ENCODE assay signal across 12 mouse cellular contexts in genomic region chr9:73094580-73094979, GRCm38 (mm10). TPM values are rescaled to one million over a fixed set of nuclear protein-coding genes. Genes with fewer than 3 reads are reported as not detected.
A peak's percentile ranks its signal among the peaks of the same experiment; 100 is the strongest.
DNase-seq lines count a peak whose midpoint lies in the region; ATAC-seq and TF ChIP-seq lines count a peak whose summit lies in the region.
"Had no signal": no experiment of that assay in that cellular context is flagged by ENCODE, and none has a peak within 500 bp of the region (broad histone marks: within the 10 kb centered on the region; RNA-seq: fewer than 3 reads in every experiment).

No protein-coding gene starts in this region.

- no peak for DNase-seq in left cerebral cortex, adult 2 months (ENCODE audit: extremely low spot score in 1 of 2, low spot score in 2 of 2)
- DNase-seq in left cerebral cortex, postnatal 36 days (ENCODE audit: low spot score in 2 of 2), result no peak
- peak; percentile 26 for DNase-seq in brain, embryonic 18.5 days (ENCODE audit: low read depth, low spot score)
- DNase-seq in hindbrain, embryonic 14.5 days (ENCODE audit: low spot score), result peak; percentile 50
- DNase-seq in urinary bladder, postnatal 4 days (ENCODE audit: low spot score in 2 of 2), result no peak
- DNase-seq in T-cell, adult 2 months (ENCODE audit: low spot score), result no peak
- DNase-seq: gastrocnemius, adult 2 months; kidney, adult 2 months; liver, embryonic 13.5 days had no signal

- no peaks in the 10 kb centered on the region; the same call in 1 of the 2 replicates for H3K4me1 ChIP-seq in hindbrain, embryonic 14.5 days (replicated peaks; ENCODE audit: control insufficient read depth, insufficient read depth, low read length)
- H3K4me1 ChIP-seq in olfactory bulb, adult 2 months (ENCODE audit: control insufficient read depth, insufficient read depth, low read length), result peaks cover 4% of the 10 kb centered on the region
- H3K4me1 ChIP-seq: liver, embryonic 13.5 days had no signal

- peak overlapping the region; percentile 32; the same call in 1 of the 2 replicates for H3K4me2 ChIP-seq in hindbrain, embryonic 14.5 days (replicated peaks)
- H3K4me2 ChIP-seq: liver, embryonic 13.5 days had no signal

- H3K27me3 ChIP-seq in hindbrain, embryonic 14.5 days (ENCODE audit: control insufficient read depth, insufficient read depth, low read length), result no peaks in the 10 kb centered on the region
- H3K27me3 ChIP-seq: liver, embryonic 13.5 days had no signal

- H3K4me3 ChIP-seq in left cerebral cortex, adult 2 months, result 0 out of 2 replicates have a peak overlapping the region, but pooled peaks have one; percentile 7
- no peak overlapping the region for H3K4me3 ChIP-seq in hindbrain, embryonic 14.5 days (replicated peaks; ENCODE audit: low read length)
- H3K4me3 ChIP-seq in olfactory bulb, adult 2 months (ENCODE audit: insufficient read depth, low read depth, low read length), result peak overlapping the region; percentile 27
- H3K4me3 ChIP-seq: gastrocnemius, adult 2 months; liver, embryonic 13.5 days had no signal

- TF ChIP-seq CTCF in left cerebral cortex, adult 2 months (IDR thresholded peaks at IDR 0.05), result no peak
- no peak for TF ChIP-seq CTCF in olfactory bulb, adult 2 months (IDR thresholded peaks at IDR 0.05; ENCODE audit: insufficient read depth, low read depth, low read length)

- WGBS in hindbrain, embryonic 14.5 days, result 37% methylated on average over 17 of the region's 17 CpGs
- 25% methylated on average over 17 of the region's 17 CpGs for WGBS in olfactory bulb, adult 2 months

- no peak for TF ChIP-seq POLR2A in olfactory bulb, adult 2 months (IDR thresholded peaks at IDR 0.05; ENCODE audit: insufficient read depth, low read depth, low read length)

- H3K27ac ChIP-seq in left cerebral cortex, adult 2 months, result no peak overlapping the region
- H3K27ac ChIP-seq in hindbrain, embryonic 14.5 days, result 0 out of 2 replicates have a peak overlapping the region, but pooled peaks have one; percentile 20
- H3K27ac ChIP-seq in olfactory bulb, adult 2 months (ENCODE audit: insufficient read depth, low read depth, low read length), result no peak overlapping the region
- H3K27ac ChIP-seq: gastrocnemius, adult 2 months; liver, embryonic 13.5 days had no signal

- peak; percentile 70; the same call in 1 of the 2 replicates for ATAC-seq in hindbrain, embryonic 14.5 days (ENCODE audit: low FRiP score)
- no peak for ATAC-seq in monocyte, adult 5-6 weeks (replicated peaks; ENCODE audit: insufficient number of reproducible peaks, low FRiP score, low TSS enrichment, poor library complexity, severe bottlenecking)

- no peaks in the 10 kb centered on the region for H3K36me3 ChIP-seq in hindbrain, embryonic 14.5 days (replicated peaks; ENCODE audit: control insufficient read depth, insufficient read depth)
- H3K36me3 ChIP-seq: liver, embryonic 13.5 days had no signal

- H3K9me3 ChIP-seq in hindbrain, embryonic 14.5 days (ENCODE audit: control insufficient read depth, low read length), result no peaks in the 10 kb centered on the region
- H3K9me3 ChIP-seq: G1E; liver, embryonic 13.5 days had no signal

- no peak overlapping the region for H3K9ac ChIP-seq in hindbrain, embryonic 14.5 days
- H3K9ac ChIP-seq: liver, embryonic 13.5 days had no signal

- intact Hi-C loops in left cerebral cortex, adult 2 months (cut with DNase I), result loop anchor here (5.0 to 10.0 kb wide), 3 partner anchors 127 to 330 kb away; no protein-coding TSS in a partner anchor
- intact Hi-C loops in left cerebral cortex, postnatal 36 days (cut with DNase I), result loop anchor here (5.0 kb wide), 1 partner anchor 127 kb away; no protein-coding TSS in a partner anchor

RNA-seq across cellular contexts. Expression of gene Khdc3, which starts 7.1 kb away (rescaled TPM):
- total RNA-seq in left cerebral cortex, adult 2 months (2021), result 1 to 10 TPM; 2.4 to 2.8 TPM
- total RNA-seq in left cerebral cortex, postnatal 36 days (2021), result 1 to 10 TPM in 1 of 2 experiments, under 1 TPM in 1; 0.96 to 3.2 TPM
- polyA plus RNA-seq in hindbrain, embryonic 14.5 days (2014; fragmentation: Nextera tagmentation; extraction: Ambion mirVana), result 0.21 TPM in 1 of 2 replicates, not detected in the other
- not detected in 2 replicates for polyA plus RNA-seq in olfactory bulb, adult 2 months (2012; ENCODE audit: insufficient read depth, insufficient read length, low replicate concordance, missing spikeins)
- total RNA-seq in monocyte, adult 5-6 weeks (2017), result 1.3 TPM in 1 of 3 replicates, not detected in the others
- total RNA-seq: gastrocnemius, adult 2 months had no signal

RNA-seq across cellular contexts. Expression of gene Gm20509, which starts 7.7 kb away (rescaled TPM):
- not detected for total RNA-seq in left cerebral cortex, adult 2 months (2021)
- total RNA-seq in left cerebral cortex, postnatal 36 days (2021), result not detected
- polyA plus RNA-seq in hindbrain, embryonic 14.5 days (2014; fragmentation: Nextera tagmentation; extraction: Ambion mirVana), result not detected in 2 replicates
- polyA plus RNA-seq in olfactory bulb, adult 2 months (2012; ENCODE audit: insufficient read depth, insufficient read length, low replicate concordance, missing spikeins), result not detected in 2 replicates
- total RNA-seq in monocyte, adult 5-6 weeks (2017), result 2.2 TPM in 1 of 3 replicates, not detected in the others
- total RNA-seq: G1E; gastrocnemius, adult 2 months had no signal
- polyA plus RNA-seq: G1E; kidney, adult 2 months; liver, embryonic 13.5 days had no signal

RNA-seq across cellular contexts. Expression of gene Rsl24d1, which starts 18.6 kb away (rescaled TPM):
- 10 to 100 TPM; 53.9 to 54.2 TPM for total RNA-seq in left cerebral cortex, adult 2 months (2021)
- total RNA-seq in left cerebral cortex, postnatal 36 days (2021), result 10 to 100 TPM; 56.2 to 56.8 TPM
- 104 and 108 TPM in 2 replicates for polyA plus RNA-seq in hindbrain, embryonic 14.5 days (2014; fragmentation: Nextera tagmentation; extraction: Ambion mirVana)
- not detected in 2 replicates for polyA plus RNA-seq in olfactory bulb, adult 2 months (2012; ENCODE audit: insufficient read depth, insufficient read length, low replicate concordance, missing spikeins)
- 52.8 to 89.3 TPM (median 60.9 TPM) in 3 replicates for total RNA-seq in monocyte, adult 5-6 weeks (2017)

RNA-seq across cellular contexts. Expression of gene Rab27a, which starts 49.9 kb away (rescaled TPM):
- 1 to 10 TPM; 7.5 to 8.9 TPM for total RNA-seq in left cerebral cortex, adult 2 months (2021)
- 1 to 10 TPM; 4.8 to 9.8 TPM for total RNA-seq in left cerebral cortex, postnatal 36 days (2021)
- 1.0 and 1.1 TPM in 2 replicates for polyA plus RNA-seq in hindbrain, embryonic 14.5 days (2014; fragmentation: Nextera tagmentation; extraction: Ambion mirVana)
- not detected in 2 replicates for polyA plus RNA-seq in olfactory bulb, adult 2 months (2012; ENCODE audit: insufficient read depth, insufficient read length, low replicate concordance, missing spikeins)
- 86.9 to 93.4 TPM (median 92.6 TPM) in 3 replicates for total RNA-seq in monocyte, adult 5-6 weeks (2017)

RNA-seq across cellular contexts. Expression of gene Pigb, which starts 54.4 kb away (rescaled TPM):
- total RNA-seq in left cerebral cortex, adult 2 months (2021), result 10 to 100 TPM; 15.4 to 16.2 TPM
- total RNA-seq in left cerebral cortex, postnatal 36 days (2021), result 10 to 100 TPM; 14.3 to 15.7 TPM
- polyA plus RNA-seq in hindbrain, embryonic 14.5 days (2014; fragmentation: Nextera tagmentation; extraction: Ambion mirVana), result 13.2 and 21.0 TPM in 2 replicates
- not detected in 2 replicates for polyA plus RNA-seq in olfactory bulb, adult 2 months (2012; ENCODE audit: insufficient read depth, insufficient read length, low replicate concordance, missing spikeins)
- total RNA-seq in monocyte, adult 5-6 weeks (2017), result 3.0 to 9.6 TPM (median 5.2 TPM) in 3 replicates

Comparison
In these comparisons a context has a peak if more than half of its experiments do, and no peak if none do; other contexts are left out.
1. DNase-seq: peak in brain, embryonic 18.5 days (single experiment) and hindbrain, embryonic 14.5 days (single experiment); none in left cerebral cortex, adult 2 months (0 of 2), left cerebral cortex, postnatal 36 days (0 of 2), urinary bladder, postnatal 4 days (0 of 2) and T-cell, adult 2 months (single experiment).